Mouse (Mus musculus) cortical plate, adult 2 months (tissue): ENCODE data around the gene Rbm39.

Experiments used
- CTCF ChIP-seq: fragments of 200-500 bp; IDR thresholded peaks from 2 replicates; pipeline ENCODE4 v1.5.1; 2011; ENCODE audit warnings: mild to moderate bottlenecking, control low read depth, low read length; ENCODE audit not compliant: insufficient read depth; ENCODE audit errors: extremely low read depth
- POLR2A ChIP-seq: fragments of 200-500 bp; IDR thresholded peaks from 2 replicates; pipeline ENCODE4 v1.6.1; 2011; ENCODE audit warnings: mild to moderate bottlenecking, low read length, control low read depth; ENCODE audit not compliant: insufficient read depth; ENCODE audit errors: extremely low read depth

DNA sequence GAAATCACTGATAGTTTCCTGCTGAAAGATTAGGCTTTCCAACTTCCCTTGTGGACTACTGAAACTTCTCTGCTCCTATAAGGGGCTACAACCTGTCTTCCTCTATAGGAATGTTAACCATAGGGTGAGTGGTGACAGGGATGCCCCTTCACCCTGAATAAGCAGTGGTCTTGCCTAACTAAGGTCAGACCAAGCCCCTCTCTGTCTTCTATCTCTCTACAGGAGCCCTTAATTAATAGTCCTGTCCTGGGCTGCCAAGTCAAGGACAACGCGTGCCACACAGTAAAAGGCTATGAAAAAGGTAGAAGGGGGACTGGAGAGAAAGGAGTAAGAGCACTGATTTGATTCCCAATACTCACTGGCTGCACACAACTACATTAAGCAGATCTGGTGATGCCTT lies 1.6 kb upstream of the Rbm39 start:
- no peak for TF ChIP-seq CTCF
- TF ChIP-seq POLR2A, result no peak
